Mouse (Mus musculus) limb, embryonic 11.5 days (tissue): Measurements from ENCODE around the gene Fzr1. TPM values are rescaled to one million over a fixed set of nuclear protein-coding genes. Genes with fewer than 3 reads are reported as not detected.

Experiments
- ATAC-seq: fragments of 200-750 bp; cut with Nextera tagmentation; 2 replicates; pipeline ENCODE4 v1.8.0; 2017; ENCODE audit warnings: low read depth; ENCODE audit not compliant: insufficient number of reproducible peaks, low FRiP score, low TSS enrichment
- DNase-seq: peaks from one replicate; pipeline ENCODE4 v3.0.0-alpha.2; 2015; ENCODE audit warnings: low spot score
- H3K27ac ChIP-seq: fragments of 300-500 bp; sonication (generic); replicated peaks from 2 replicates; pipeline ENCODE4 v1.5.1; 2014; ENCODE audit warnings: low read depth, mild to moderate bottlenecking, low read length
- H3K27me3 ChIP-seq: fragments of 300-500 bp; sonication (generic); 2 replicates; pipeline ENCODE4 v1.6.1; 2014; ENCODE audit warnings: mild to moderate bottlenecking, low read length, mixed read lengths; ENCODE audit not compliant: control insufficient read depth, insufficient read depth
- H3K36me3 ChIP-seq: fragments of 300-500 bp; sonication (generic); 2 replicates; pipeline ENCODE4 v1.6.1; 2014; ENCODE audit warnings: mild to moderate bottlenecking, low read length, moderate library complexity, mixed read lengths; ENCODE audit not compliant: control insufficient read depth, insufficient read depth
- H3K4me1 ChIP-seq: fragments of 300-500 bp; sonication (generic); 2 replicates; pipeline ENCODE4 v1.6.1; 2014; ENCODE audit warnings: low read length, mixed read lengths; ENCODE audit not compliant: control insufficient read depth, insufficient read depth
- H3K4me2 ChIP-seq: fragments of 300-500 bp; sonication (generic); 2 replicates; pipeline ENCODE4 v1.6.1; 2014; ENCODE audit warnings: low read depth, mild to moderate bottlenecking, moderate library complexity; ENCODE audit not compliant: severe bottlenecking
- H3K4me3 ChIP-seq: fragments of 300-500 bp; sonication (generic); 2 replicates; pipeline ENCODE4 v1.5.1; 2014; ENCODE audit warnings: low read depth, low read length
- H3K9ac ChIP-seq: fragments of 300-500 bp; sonication (generic); 2 replicates; pipeline ENCODE4 v1.6.1; 2014; ENCODE audit warnings: mild to moderate bottlenecking, low read length
- H3K9me3 ChIP-seq: fragments of 300-500 bp; sonication (generic); 2 replicates; pipeline ENCODE4 v1.6.1; 2016; ENCODE audit warnings: low read length; ENCODE audit not compliant: control insufficient read depth
- WGBS: fragments of 180-500 bp; shearing (Covaris S2); extraction: QIAGEN DNeasy Blood & Tissue Kit; methylation state at CpG from one replicate; pipeline ENCODE4 v1.1.7; 2014; 5-methylcytosine and 5-hydroxymethylcytosine counted together
- polyA plus RNA-seq: library from polyadenylated mRNA; unstranded; fragments of >200 nt; fragmentation: Nextera tagmentation; extraction: Ambion mirVana; gene quantifications from 2 replicates; pipeline ENCODE4 v1.2.1, GENCODE M21; 2014

The Fzr1 gene
- polyA plus RNA-seq, 1 experiment from 2014 or later: 119 TPM

DNA sequence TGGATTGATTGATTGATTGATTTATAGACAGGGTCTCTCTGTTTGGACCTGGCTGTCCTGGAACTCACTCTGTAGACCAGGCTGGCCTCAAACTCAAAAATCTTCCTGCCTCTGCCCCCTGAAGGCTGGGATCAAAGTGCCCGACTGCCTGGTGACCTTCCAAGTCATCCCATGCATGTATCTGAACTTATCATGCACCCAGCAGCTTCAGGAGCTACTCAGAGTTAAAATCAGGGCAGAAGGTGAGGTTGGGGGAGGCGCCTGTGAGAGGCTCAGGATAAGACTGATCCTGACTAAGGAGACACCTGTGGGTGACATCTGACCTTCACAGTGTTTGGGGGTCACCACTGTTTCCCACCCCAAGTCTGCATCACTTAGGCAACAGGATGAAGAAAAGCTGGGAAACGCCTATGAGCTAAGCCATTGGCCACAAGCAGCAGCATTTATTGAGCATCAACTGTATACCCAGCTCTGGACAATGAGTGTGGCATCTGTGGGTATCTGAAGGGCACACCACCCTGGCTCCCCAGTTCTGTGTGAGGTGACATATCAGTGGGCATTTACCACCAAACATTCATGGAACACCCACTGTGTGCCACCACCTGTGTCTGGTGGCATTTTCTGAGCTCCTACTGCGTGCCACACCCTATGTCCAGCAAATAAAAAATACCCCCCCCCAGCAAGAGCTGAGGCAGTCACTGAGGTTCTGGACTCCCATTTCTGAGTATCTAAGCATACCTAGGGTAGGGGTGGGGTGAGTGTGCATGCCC is 45.3 kb upstream of the Fzr1 start:
- Histone ChIP-seq H3K27me3 (peaks cover 40% of the 10 kb centered on the region), H3K4me2 (no peak overlapping the region), H3K9me3 (no peaks in the 10 kb centered on the region), H3K4me1 (peaks cover 13% of the 10 kb centered on the region), H3K4me3 (no peak overlapping the region), H3K27ac (no peak overlapping the region), H3K9ac (no peak overlapping the region), H3K36me3 (no peaks in the 10 kb centered on the region)
- ATAC-seq (no peak), DNase-seq (no peak)
- 56% methylated on average over 4 of the region's 4 CpGs for WGBS

DNA sequence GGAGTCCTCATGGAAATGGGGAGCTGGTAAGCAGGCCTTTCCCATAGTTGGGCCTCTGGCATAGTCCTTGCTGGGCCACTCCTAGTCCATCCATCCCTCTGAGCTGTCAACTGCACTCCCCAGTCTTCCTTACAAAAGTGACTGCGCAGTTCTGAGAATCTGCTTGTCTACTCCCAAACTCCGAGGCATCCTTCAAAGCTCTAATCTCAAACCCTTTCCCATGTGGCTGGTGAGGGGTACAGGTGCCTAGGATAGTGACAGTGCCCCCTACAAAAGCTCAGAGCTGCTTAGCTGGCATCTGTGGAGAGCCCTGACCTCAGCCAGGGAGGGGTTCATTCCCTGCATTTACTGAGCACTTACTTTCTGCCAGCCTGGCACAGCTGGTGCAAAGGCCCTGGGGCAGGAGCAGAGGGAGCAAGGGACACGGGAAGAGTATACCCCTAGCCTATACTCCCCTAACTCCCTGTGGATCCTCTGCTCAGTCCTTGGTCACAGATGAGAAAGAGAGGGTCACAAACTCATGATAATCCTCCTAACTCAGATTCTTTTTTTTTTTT is 44.4 kb upstream of the Fzr1 start:
- Histone ChIP-seq H3K27ac (no peak overlapping the region), H3K27me3 (peaks cover 30% of the 10 kb centered on the region), H3K36me3 (no peaks in the 10 kb centered on the region), H3K9me3 (no peaks in the 10 kb centered on the region), H3K4me3 (no peak overlapping the region), H3K4me1 (peaks cover 18% of the 10 kb centered on the region), H3K4me2 (no peak overlapping the region), H3K9ac (no peak overlapping the region)
- 80% methylated on average over 3 of the region's 3 CpGs for WGBS
- ATAC-seq (no peak), DNase-seq (no peak)

DNA sequence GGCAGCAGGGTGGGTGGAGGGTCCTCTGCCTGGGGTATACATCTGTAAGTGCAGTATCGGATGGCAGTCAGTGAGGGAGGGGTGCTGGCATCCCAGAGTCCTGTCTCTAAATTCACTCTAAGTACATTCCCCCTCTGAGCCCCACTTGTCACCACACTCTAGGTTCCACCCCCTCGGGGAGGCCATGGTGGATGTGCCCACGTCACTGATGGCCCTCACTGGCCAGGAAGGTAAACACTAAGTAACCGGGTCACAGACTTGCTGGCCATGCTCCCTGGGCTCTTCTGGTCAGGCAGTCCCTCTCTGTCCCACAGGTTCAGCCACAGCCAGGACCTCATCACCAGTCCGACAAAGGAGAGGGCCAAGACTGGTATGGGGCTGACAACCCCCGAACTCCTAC is 43.9 kb upstream of the Fzr1 start:
- DNase-seq (no peak), ATAC-seq (no peak)
- Histone ChIP-seq H3K4me3 (no peak overlapping the region), H3K36me3 (no peaks in the 10 kb centered on the region), H3K27ac (no peak overlapping the region), H3K4me2 (no peak overlapping the region), H3K27me3 (peaks cover 25% of the 10 kb centered on the region), H3K9me3 (no peaks in the 10 kb centered on the region), H3K4me1 (peaks cover 23% of the 10 kb centered on the region), H3K9ac (no peak overlapping the region)
- WGBS: 69% methylated on average over 6 of the region's 6 CpGs

DNA sequence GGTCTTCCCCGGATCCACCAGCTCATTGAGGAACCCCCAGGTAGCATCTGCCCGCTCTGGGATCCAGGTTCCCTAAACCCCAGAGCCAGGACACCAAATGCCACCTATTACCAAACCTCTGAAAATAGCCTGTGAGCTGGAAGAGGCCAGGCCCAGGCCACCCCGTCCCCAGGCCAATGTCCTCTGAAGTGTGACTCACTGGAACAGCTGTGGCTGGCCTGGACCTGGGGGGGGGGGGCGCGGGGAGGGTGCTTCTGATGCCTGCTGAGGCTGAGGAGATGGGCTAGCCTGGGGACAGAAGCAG is 43.4 kb upstream of the Fzr1 start:
- DNase-seq (no peak), ATAC-seq (no peak)
- H3K36me3 ChIP-seq: no peaks in the 10 kb centered on the region
- no peak overlapping the region for H3K27ac ChIP-seq
- no peak overlapping the region for H3K4me2 ChIP-seq
- no peak overlapping the region for H3K4me3 ChIP-seq
- peaks cover 26% of the 10 kb centered on the region for H3K4me1 ChIP-seq
- no peak overlapping the region for H3K9ac ChIP-seq
- H3K27me3 ChIP-seq: peaks cover 21% of the 10 kb centered on the region
- H3K9me3 ChIP-seq: no peaks in the 10 kb centered on the region
- WGBS: 65% methylated on average over 5 of the region's 5 CpGs

DNA sequence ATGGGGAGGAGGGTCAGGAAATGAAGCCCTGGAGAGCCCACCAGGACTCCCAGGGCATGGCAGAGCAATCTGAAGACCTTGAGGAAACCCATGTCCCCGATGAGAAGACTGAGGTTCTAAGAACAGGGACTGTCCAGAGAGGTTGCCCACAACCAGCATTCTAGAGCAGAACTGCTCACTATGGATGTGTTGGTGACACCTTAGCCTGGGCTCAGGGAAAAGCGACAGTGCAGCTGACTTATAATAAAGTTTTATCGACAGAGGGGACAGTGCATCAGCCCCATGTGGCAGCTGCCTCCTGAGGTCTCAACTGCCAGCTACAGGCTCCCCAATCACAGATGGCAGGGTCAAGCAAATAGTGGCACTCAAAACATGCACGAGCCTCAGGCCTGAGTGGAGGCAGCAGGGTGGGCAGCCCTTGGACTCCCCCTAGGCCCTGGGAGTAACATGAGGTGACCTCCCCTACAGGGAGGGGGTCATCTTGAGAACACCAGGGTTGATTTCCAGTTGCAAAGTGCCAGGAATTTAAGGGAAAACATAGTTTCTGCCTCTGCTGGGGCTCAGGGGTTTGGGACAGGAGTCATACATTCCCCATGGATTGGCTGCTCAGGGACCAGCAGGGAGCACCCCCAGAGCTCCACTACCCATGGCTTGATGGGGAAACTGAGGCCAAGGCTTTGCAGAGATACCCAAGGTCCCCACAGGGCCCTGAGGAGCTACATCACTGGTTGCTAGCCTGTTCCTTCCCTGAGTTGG is 42.9 kb upstream of the Fzr1 start:
- Histone ChIP-seq H3K4me1 (peaks cover 25% of the 10 kb centered on the region), H3K4me3 (no peak overlapping the region), H3K27me3 (peaks cover 17% of the 10 kb centered on the region), H3K36me3 (no peaks in the 10 kb centered on the region), H3K9ac (no peak overlapping the region), H3K4me2 (no peak overlapping the region), H3K27ac (no peak overlapping the region), H3K9me3 (no peaks in the 10 kb centered on the region)
- WGBS: 80% methylated on average over 4 of the region's 4 CpGs
- ATAC-seq: no peak
- no peak for DNase-seq

DNA sequence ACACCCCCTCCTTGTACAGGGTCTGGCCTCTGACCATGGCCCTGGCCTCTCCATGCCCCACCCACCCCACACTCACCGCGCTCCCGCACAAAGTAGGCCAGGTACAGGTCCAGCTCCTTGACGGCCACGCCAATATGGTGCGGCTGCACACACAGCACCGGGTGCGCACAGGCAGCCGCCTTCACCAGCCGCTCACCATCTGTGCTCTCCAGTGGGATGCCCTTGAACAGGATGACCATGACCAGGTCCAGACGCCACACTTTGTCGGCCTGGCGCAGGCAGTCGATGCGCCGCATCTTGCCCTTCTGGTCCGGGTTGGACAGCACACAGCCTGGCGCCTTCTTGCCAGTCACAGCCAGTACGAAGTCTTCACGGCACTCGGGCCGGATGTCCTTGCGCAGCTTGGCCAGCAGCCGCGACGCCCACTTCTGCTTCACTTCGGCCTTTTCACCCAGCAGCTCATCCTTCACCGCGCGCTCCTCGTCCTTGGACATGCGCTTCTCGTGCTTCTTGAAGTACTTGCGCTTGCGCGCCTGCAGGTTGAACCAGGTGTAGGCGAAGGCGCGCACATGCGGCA is 42.0 kb upstream of the Fzr1 start:
- no peak overlapping the region for H3K4me2 ChIP-seq
- H3K9ac ChIP-seq: no peak overlapping the region
- H3K4me1 ChIP-seq: peaks cover 32% of the 10 kb centered on the region
- no peaks in the 10 kb centered on the region for H3K9me3 ChIP-seq
- no peaks in the 10 kb centered on the region for H3K36me3 ChIP-seq
- ATAC-seq: no peak
- H3K4me3 ChIP-seq: no peak overlapping the region
- H3K27me3 ChIP-seq: peaks cover 9% of the 10 kb centered on the region
- no peak for DNase-seq
- 87% methylated on average over 40 of the region's 40 CpGs for WGBS
- no peak overlapping the region for H3K27ac ChIP-seq

DNA sequence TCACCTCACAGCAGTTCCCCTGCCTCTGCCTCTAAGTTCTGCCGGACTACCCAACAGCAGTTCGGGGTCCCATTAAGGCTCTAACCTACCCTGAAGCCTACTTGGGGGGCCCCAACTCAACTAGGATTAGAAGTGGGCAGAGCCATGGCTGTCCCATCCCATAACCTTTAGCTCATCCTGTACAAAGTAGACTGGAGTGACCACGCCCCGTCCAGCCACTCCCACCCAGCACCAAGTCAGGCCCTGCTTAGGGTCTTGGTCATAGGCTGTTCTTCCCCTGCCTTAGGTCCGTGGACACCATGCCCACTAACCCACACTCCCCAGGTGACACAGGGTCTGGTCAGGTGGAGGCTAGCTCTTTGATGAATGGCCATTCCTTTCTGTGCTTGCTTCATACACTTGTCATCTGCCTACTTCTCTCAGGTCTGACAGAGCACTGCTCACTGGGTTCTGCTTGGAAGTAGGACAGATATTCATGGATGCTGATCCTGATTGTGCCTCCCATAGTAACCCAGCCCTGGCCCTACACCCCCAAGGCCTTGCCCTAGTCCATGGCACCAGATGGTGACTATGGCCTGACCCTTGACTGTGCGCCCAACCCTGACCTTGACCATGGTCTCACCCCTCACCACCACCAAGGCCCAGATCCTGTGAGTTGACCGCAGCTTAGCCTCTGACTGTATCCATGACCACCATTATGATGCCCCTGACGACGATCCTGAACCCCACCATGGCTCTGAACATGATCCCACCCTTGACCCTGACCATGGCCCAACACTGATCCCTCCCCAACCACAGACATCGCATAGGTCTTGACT is 41.0 kb upstream of the Fzr1 start:
- H3K4me2 ChIP-seq: no peak overlapping the region
- no peaks in the 10 kb centered on the region for H3K27me3 ChIP-seq
- H3K9me3 ChIP-seq: no peaks in the 10 kb centered on the region
- peaks cover 37% of the 10 kb centered on the region for H3K4me1 ChIP-seq
- H3K27ac ChIP-seq: no peak overlapping the region
- no peak overlapping the region for H3K9ac ChIP-seq
- H3K4me3 ChIP-seq: no peak overlapping the region
- no peak for ATAC-seq
- no peaks in the 10 kb centered on the region for H3K36me3 ChIP-seq
- WGBS: 90% methylated on average over 10 of the region's 10 CpGs
- DNase-seq: no peak
